Mouse (Mus musculus): ENCODE measurements at regions not wholly inside any gene's neighbourhood (a gene's known extent, or its start where the extent isn't known, plus 50 kb on each side); places are given as distances from the start of the nearest gene placed in this dataset.

- no peak for TF ChIP-seq POLR2A (IDR thresholded peaks at IDR 0.05; ENCODE audit: insufficient read depth, low read depth, low read length)
- no peak for TF ChIP-seq CTCF (IDR thresholded peaks at IDR 0.05)
- TF ChIP-seq EP300 (IDR thresholded peaks at IDR 0.05; ENCODE audit: insufficient read depth, low read depth, low read length): no peak
- 40% methylated on average over 11 of the region's 11 CpGs for WGBS
These were observed 52.6 kb upstream of the Mphosph6 start for GRCm38 (mm10) chr8:117854301-117854700.

GRCm38 (mm10) chr8:117853408-117853807, 51.7 kb upstream of the Mphosph6 start:
- H3K4me1 ChIP-seq (ENCODE audit: control insufficient read depth, insufficient read depth, low read length): no peaks in the 10 kb centered on the region
- WGBS: 44% methylated on average over 4 of the region's 4 CpGs
- no peak overlapping the region for H3K9ac ChIP-seq (ENCODE audit: low read depth, low read length)
- H3K27me3 ChIP-seq (ENCODE audit: control insufficient read depth, insufficient read depth, low read length): peaks cover 3% of the 10 kb centered on the region; the same call in 1 of the 2 replicates
- H3K36me3 ChIP-seq (ENCODE audit: control insufficient read depth, insufficient read depth, low read length): no peaks in the 10 kb centered on the region
- H3K27ac ChIP-seq: no peak overlapping the region
- no peak for DNase-seq
- TF ChIP-seq EP300 (IDR thresholded peaks at IDR 0.05; ENCODE audit: insufficient read depth, low read depth, low read length) (no peak), POLR2A (IDR thresholded peaks at IDR 0.05; ENCODE audit: insufficient read depth, low read depth, low read length) (no peak), CTCF (IDR thresholded peaks at IDR 0.05) (no peak)
- H3K4me3 ChIP-seq: no peak overlapping the region
- intact Hi-C loops (cut with DNase I): no loop called here
- no peaks in the 10 kb centered on the region for H3K79me2 ChIP-seq (replicated peaks; ENCODE audit: control insufficient read depth, insufficient read depth, low read length)

More at GRCm38 (mm10) chr8:117854301-117854700, 52.6 kb upstream of the Mphosph6 start:
- Histone ChIP-seq H3K79me2 (replicated peaks; ENCODE audit: control insufficient read depth, insufficient read depth, low read length) (no peaks in the 10 kb centered on the region), H3K27ac (no peak overlapping the region), H3K27me3 (ENCODE audit: control insufficient read depth, insufficient read depth, low read length) (peaks cover 3% of the 10 kb centered on the region; the same call in 1 of the 2 replicates), H3K9ac (ENCODE audit: low read depth, low read length) (no peak overlapping the region), H3K4me1 (ENCODE audit: control insufficient read depth, insufficient read depth, low read length) (no peaks in the 10 kb centered on the region), H3K4me3 (no peak overlapping the region), H3K36me3 (ENCODE audit: control insufficient read depth, insufficient read depth, low read length) (no peaks in the 10 kb centered on the region)
- intact Hi-C loops (cut with DNase I): no loop called here
- DNase-seq: no peak

GRCm38 (mm10) chr8:117852521-117852920, 50.8 kb upstream of the Mphosph6 start:
- no peak overlapping the region for H3K27ac ChIP-seq
- no peaks in the 10 kb centered on the region for H3K79me2 ChIP-seq (replicated peaks; ENCODE audit: control insufficient read depth, insufficient read depth, low read length)
- peaks cover 3% of the 10 kb centered on the region; the same call in 1 of the 2 replicates for H3K27me3 ChIP-seq (ENCODE audit: control insufficient read depth, insufficient read depth, low read length)
- 73% methylated on average over 6 of the region's 6 CpGs for WGBS
- no peaks in the 10 kb centered on the region for H3K4me1 ChIP-seq (ENCODE audit: control insufficient read depth, insufficient read depth, low read length)
- intact Hi-C loops (cut with DNase I): no loop called here
- H3K4me3 ChIP-seq: no peak overlapping the region
- H3K9ac ChIP-seq (ENCODE audit: low read depth, low read length): no peak overlapping the region
- no peak for TF ChIP-seq CTCF (IDR thresholded peaks at IDR 0.05)
- TF ChIP-seq POLR2A (IDR thresholded peaks at IDR 0.05; ENCODE audit: insufficient read depth, low read depth, low read length): no peak
- TF ChIP-seq EP300 (IDR thresholded peaks at IDR 0.05; ENCODE audit: insufficient read depth, low read depth, low read length): no peak
- no peaks in the 10 kb centered on the region for H3K36me3 ChIP-seq (ENCODE audit: control insufficient read depth, insufficient read depth, low read length)
- no peak for DNase-seq

Data from heart, adult 2 months (tissue).